Mouse (Mus musculus) MEL (cell line): Measurements from ENCODE around the gene Med9. TPM values are rescaled to one million over a fixed set of nuclear protein-coding genes. Genes with fewer than 3 reads are reported as not detected.

Experiments used
- DNase-seq: peaks from one replicate; pipeline ENCODE4 v3.0.0; 2011; ENCODE audit warnings: low read depth, low spot score
- H3K27ac ChIP-seq: 2 replicates; pipeline ENCODE4 v1.5.1; 2012; ENCODE audit warnings: low read depth, mild to moderate bottlenecking, control low read depth, low read length, moderate library complexity; ENCODE audit not compliant: control insufficient read depth
- H3K27me3 ChIP-seq, 2 experiments: fragments of 150-350 bp in 1 of 2; sonication (generic) in 1 of 2; 2 replicates each; pipeline ENCODE4 v1.6.1; 2012; ENCODE audit warnings: low read length in 2 of 2, mild to moderate bottlenecking in 2 of 2, improper control_type of control experiment in 1 of 2, moderate library complexity in 1 of 2; ENCODE audit not compliant: insufficient read depth in 2 of 2, control insufficient read depth in 1 of 2
- H3K36me3 ChIP-seq, 2 experiments: 2 replicates each; pipeline ENCODE4 v1.6.1; 2012 to 2014; ENCODE audit warnings: low read length in 2 of 2, improper control_type of control experiment in 1 of 2, inconsistent platforms in 1 of 2, mild to moderate bottlenecking in 1 of 2; ENCODE audit not compliant: insufficient read depth in 2 of 2, control insufficient read depth in 1 of 2
- H3K4me1 ChIP-seq, 2 experiments: fragments of 150-350 bp in 1 of 2; sonication (generic) in 1 of 2; 2 replicates each; pipeline ENCODE4 v1.6.1; 2012; ENCODE audit warnings: low read length in 2 of 2, improper control_type of control experiment in 1 of 2, mild to moderate bottlenecking in 1 of 2; ENCODE audit not compliant: insufficient read depth in 2 of 2, control insufficient read depth in 1 of 2
- H3K4me3 ChIP-seq, 2 experiments: fragments of 150-350 bp in 1 of 2; sonication (generic) in 1 of 2; 2 replicates each; pipeline ENCODE4 v1.5.1; 2012; ENCODE audit warnings: low read depth in 2 of 2, low read length in 2 of 2, mild to moderate bottlenecking in 2 of 2, moderate library complexity in 2 of 2, control low read depth in 1 of 2, improper control_type of control experiment in 1 of 2; ENCODE audit not compliant: control insufficient read depth in 1 of 2, insufficient read depth in 1 of 2
- H3K79me2 ChIP-seq: 2 replicates; pipeline ENCODE4 v1.6.1; 2012; ENCODE audit warnings: mild to moderate bottlenecking, low read length, moderate library complexity; ENCODE audit not compliant: control insufficient read depth, poor library complexity, insufficient read depth
- H3K9ac ChIP-seq: 2 replicates; pipeline ENCODE4 v1.6.1; 2012; ENCODE audit warnings: low read depth, mild to moderate bottlenecking, control low read depth, low read length, moderate library complexity; ENCODE audit not compliant: control insufficient read depth, poor library complexity, severe bottlenecking
- H3K9me3 ChIP-seq: fragments of 150-350 bp; sonication (generic); replicated peaks from 2 replicates; pipeline ENCODE4 v1.6.1; 2012; ENCODE audit warnings: mild to moderate bottlenecking, low read length, improper control_type of control experiment, moderate library complexity; ENCODE audit not compliant: insufficient read depth
- CTCF ChIP-seq, 3 experiments: IDR thresholded peaks in 2 of 3; conservative IDR thresholded peaks in 1 of 3; 2 replicates each; pipeline ENCODE4 v1.5.1; 2011 to 2012; ENCODE audit warnings: low read length in 3 of 3, low read depth in 2 of 3, mild to moderate bottlenecking in 2 of 3, improper control_type of control experiment in 1 of 3, inconsistent platforms in 1 of 3, mixed read lengths in 1 of 3, moderate library complexity in 1 of 3; ENCODE audit not compliant: control insufficient read depth in 1 of 3, insufficient read depth in 1 of 3, poor library complexity in 1 of 3, severe bottlenecking in 1 of 3
- ELF1 ChIP-seq: IDR thresholded peaks from 2 replicates; pipeline ENCODE4 v1.6.1; 2014; ENCODE audit warnings: low read depth, mild to moderate bottlenecking, inconsistent platforms, low read length, improper control_type of control experiment, moderate library complexity
- ETS1 ChIP-seq: IDR thresholded peaks from 2 replicates; pipeline ENCODE4 v1.6.1; 2012; ENCODE audit warnings: low read depth, mild to moderate bottlenecking, inconsistent platforms, low read length, improper control_type of control experiment, moderate library complexity
- GABPA ChIP-seq: IDR thresholded peaks from 2 replicates; pipeline ENCODE4 v1.6.1; 2012; ENCODE audit warnings: low read depth, mild to moderate bottlenecking, inconsistent platforms, low read length, improper control_type of control experiment, moderate library complexity
- GATA1 ChIP-seq: IDR thresholded peaks from 2 replicates; pipeline ENCODE4 v1.6.1; 2011; ENCODE audit warnings: low read depth, low read length, improper control_type of control experiment
- KAT2A ChIP-seq: conservative IDR thresholded peaks from 2 replicates; pipeline ENCODE4 v1.6.1; 2012; ENCODE audit warnings: low read depth, low read length, improper control_type of control experiment, inconsistent platforms
- MAFK ChIP-seq: IDR thresholded peaks from 2 replicates; pipeline ENCODE4 v1.6.1; 2011; ENCODE audit warnings: low read depth, mild to moderate bottlenecking, low read length, improper control_type of control experiment, borderline replicate concordance
- MEF2A ChIP-seq: IDR thresholded peaks from 2 replicates; pipeline ENCODE4 v1.6.1; 2014; ENCODE audit warnings: low read depth, mild to moderate bottlenecking, inconsistent platforms, low read length, improper control_type of control experiment; ENCODE audit not compliant: poor library complexity, insufficient replicate concordance, severe bottlenecking; ENCODE audit errors: extremely low read depth
- MYB ChIP-seq: IDR thresholded peaks from 2 replicates; pipeline ENCODE4 v1.6.1; 2011; ENCODE audit warnings: mild to moderate bottlenecking, low read depth, low read length, improper control_type of control experiment
- MYC ChIP-seq: IDR thresholded peaks from 2 replicates; pipeline ENCODE4 v1.6.1; 2011; ENCODE audit warnings: low read depth, mild to moderate bottlenecking, low read length, improper control_type of control experiment, moderate library complexity
- NRF1 ChIP-seq: IDR thresholded peaks from 2 replicates; pipeline ENCODE4 v1.6.1; 2014; ENCODE audit warnings: low read depth, mild to moderate bottlenecking, inconsistent platforms, low read length, improper control_type of control experiment, moderate library complexity; ENCODE audit not compliant: poor library complexity, insufficient read depth, severe bottlenecking
- POLR2A ChIP-seq, 2 experiments: IDR thresholded peaks; 2 replicates each; pipeline ENCODE4 v1.6.1; 2011 to 2012; ENCODE audit warnings: low read length in 2 of 2, mild to moderate bottlenecking in 2 of 2, control low read depth in 1 of 2, improper control_type of control experiment in 1 of 2, low read depth in 1 of 2, moderate library complexity in 1 of 2; ENCODE audit not compliant: control insufficient read depth in 1 of 2, insufficient read depth in 1 of 2, poor library complexity in 1 of 2
- POLR2AphosphoS5 ChIP-seq: IDR thresholded peaks from 2 replicates; pipeline ENCODE4 v1.6.1; 2012; ENCODE audit warnings: low read depth, borderline replicate concordance, mild to moderate bottlenecking, inconsistent platforms, low read length, moderate library complexity, mixed read lengths
- RAD21 ChIP-seq: IDR thresholded peaks from 2 replicates; pipeline ENCODE4 v1.6.1; 2011; ENCODE audit warnings: mild to moderate bottlenecking, low read depth, low read length, improper control_type of control experiment
- RCOR1 ChIP-seq: IDR thresholded peaks from 2 replicates; pipeline ENCODE4 v1.6.1; 2012; ENCODE audit warnings: low read depth, mild to moderate bottlenecking, inconsistent platforms, low read length, improper control_type of control experiment
- SIN3A ChIP-seq: IDR thresholded peaks from 2 replicates; pipeline ENCODE4 v1.6.1; 2012; ENCODE audit warnings: low read length, improper control_type of control experiment, inconsistent platforms
- SMC3 ChIP-seq: IDR thresholded peaks from 2 replicates; pipeline ENCODE4 v1.6.1; 2011; ENCODE audit warnings: low read depth, low read length, improper control_type of control experiment
- TAL1 ChIP-seq: IDR thresholded peaks from 2 replicates; pipeline ENCODE4 v1.6.1; 2012; ENCODE audit warnings: mild to moderate bottlenecking, inconsistent platforms, low read length, moderate library complexity, mixed read lengths
- TBP ChIP-seq: IDR thresholded peaks from 2 replicates; pipeline ENCODE4 v1.8.0; 2011; ENCODE audit warnings: low read depth, low read length, improper control_type of control experiment
- TCF12 ChIP-seq: IDR thresholded peaks from 2 replicates; pipeline ENCODE4 v1.6.1; 2014; ENCODE audit warnings: low read depth, mild to moderate bottlenecking, inconsistent platforms, low read length, improper control_type of control experiment, moderate library complexity
- USF1 ChIP-seq: IDR thresholded peaks from 2 replicates; pipeline ENCODE4 v1.6.1; 2014; ENCODE audit warnings: low read depth, mild to moderate bottlenecking, inconsistent platforms, low read length, improper control_type of control experiment, moderate library complexity
- USF2 ChIP-seq, 2 experiments: IDR thresholded peaks; 2 replicates each; pipeline ENCODE4 v1.6.1; 2011 to 2012; ENCODE audit warnings: improper control_type of control experiment in 2 of 2, low read length in 2 of 2, borderline replicate concordance in 1 of 2, inconsistent platforms in 1 of 2, low read depth in 1 of 2, mild to moderate bottlenecking in 1 of 2; ENCODE audit not compliant: insufficient read depth in 1 of 2
- ZKSCAN1 ChIP-seq: IDR thresholded peaks from 2 replicates; pipeline ENCODE4 v1.6.1; 2012; ENCODE audit warnings: low read depth, mild to moderate bottlenecking, inconsistent platforms, low read length, improper control_type of control experiment, moderate library complexity
- ZMIZ1 ChIP-seq: IDR thresholded peaks from 2 replicates; pipeline ENCODE4 v1.6.1; 2012; ENCODE audit warnings: low read depth, mild to moderate bottlenecking, inconsistent platforms, low read length, improper control_type of control experiment, moderate library complexity
- polyA plus RNA-seq, 2 experiments: library from polyadenylated mRNA; stranded (reverse) in 1 of 2; unstranded in 1 of 2; fragments of >175 nt in 1 of 2; fragments of >200 nt in 1 of 2; gene quantifications; 2 replicates each; pipeline versions ENCODE4 v1.2.1 to v1.2.4; 2012; ENCODE audit warnings: low replicate concordance in 2 of 2, low read depth in 1 of 2; ENCODE audit not compliant: insufficient read length in 2 of 2, insufficient read depth in 1 of 2, missing spikeins in 1 of 2
- total RNA-seq: library from RNA; depleted of rRNA; stranded (reverse); fragments of 300-350 nt; gene quantifications from 2 replicates; pipeline ENCODE4 v1.2.3, GENCODE M21; 2012

The Med9 gene
- total and polyA plus RNA-seq, 3 experiments, result 46.8 to 48.4 TPM; not detected in 1

- TF ChIP-seq MEF2A, result no peak
- no peak; the same call in 1 of the 2 replicates for TF ChIP-seq MYC
- TF ChIP-seq TBP, result no peak
- no peak for TF ChIP-seq KAT2A
- TF ChIP-seq, all 39 proteins: peak for 4
These were observed 378 bp downstream of the Med9 start (continued) for GRCm38 (mm10) chr11:59948401-59948767.

- Histone ChIP-seq H3K79me2 (peaks cover 30% of the 10 kb centered on the region), H3K27me3 (no peaks in the 10 kb centered on the region), H3K4me3 (no peak overlapping the region), H3K36me3 (peaks cover 0 to 7% of the 10 kb centered on the region in 2 experiments; a peak in 3 of 4 replicates), H3K27ac (no peak overlapping the region), H3K9ac (no peak overlapping the region), H3K9me3 (no peaks in the 10 kb centered on the region), H3K4me1 (peaks cover 0 to 8% of the 10 kb centered on the region in 2 experiments; a peak in 2 of 4 replicates)
- no peak for DNase-seq
- TF ChIP-seq SIN3A (no peak), KAT2A (no peak), GATA1 (no peak), NRF1 (no peak), TCF12 (no peak), MEF2A (no peak), ZMIZ1 (no peak), MYB (no peak), POLR2A (IDR thresholded peaks at IDR 0.05; ENCODE audit: control insufficient read depth in 1 of 2, insufficient read depth in 1 of 2, low read depth in 1 of 2, low read length in 2 of 2, poor library complexity in 1 of 2) (no peak), RCOR1 (no peak), TBP (no peak), USF1 (no peak), USF2 (IDR thresholded peaks at IDR 0.05; ENCODE audit: borderline replicate concordance in 1 of 2, insufficient read depth in 1 of 2, low read depth in 1 of 2, low read length in 2 of 2) (no peak), RAD21 (no peak), SMC3 (no peak), ELF1 (no peak)
These were observed 4.9 kb downstream of the Med9 start for GRCm38 (mm10) chr11:59952892-59953291.

- H3K9me3 ChIP-seq, result no peaks in the 10 kb centered on the region
- peaks cover 0 to 9% of the 10 kb centered on the region in 2 experiments for H3K36me3 ChIP-seq
- H3K9ac ChIP-seq, result no peak overlapping the region
- no peak overlapping the region for H3K27ac ChIP-seq
- no peaks in the 10 kb centered on the region for H3K27me3 ChIP-seq
- H3K4me1 ChIP-seq, result peaks cover 6 to 13% of the 10 kb centered on the region in 2 experiments; a peak in 3 of 4 replicates
- no peak overlapping the region for H3K4me3 ChIP-seq
- peaks cover 10% of the 10 kb centered on the region for H3K79me2 ChIP-seq
- DNase-seq, result no peak
- TF ChIP-seq SMC3 (no peak), TBP (no peak), MAFK (no peak), ELF1 (no peak), GATA1 (no peak), ZKSCAN1 (no peak), NRF1 (no peak), USF1 (no peak), GABPA (no peak), POLR2AphosphoS5 (no peak), ZMIZ1 (no peak), MEF2A (no peak), ETS1 (no peak), TAL1 (no peak), CTCF (IDR thresholded peaks at IDR 0.05 in 2 of 3, conservative IDR thresholded peaks at IDR 0.05 in 1 of 3; ENCODE audit: control insufficient read depth in 1 of 3, insufficient read depth in 1 of 3, low read depth in 2 of 3, low read length in 3 of 3, poor library complexity in 1 of 3, severe bottlenecking in 1 of 3) (no peak)
These were observed 8.7 kb downstream of the Med9 start for GRCm38 (mm10) chr11:59956749-59957148.
